Mouse (Mus musculus): ENCODE results near the gene 0610030E20Rik.

0610030E20Rik gene

GRCm38 (mm10) chr6:72346261-72346660, 856 bp upstream of the 0610030E20Rik start:
- DNase-seq (ENCODE audit: extremely low read depth, low read depth, low spot score) = no peak

DNA sequence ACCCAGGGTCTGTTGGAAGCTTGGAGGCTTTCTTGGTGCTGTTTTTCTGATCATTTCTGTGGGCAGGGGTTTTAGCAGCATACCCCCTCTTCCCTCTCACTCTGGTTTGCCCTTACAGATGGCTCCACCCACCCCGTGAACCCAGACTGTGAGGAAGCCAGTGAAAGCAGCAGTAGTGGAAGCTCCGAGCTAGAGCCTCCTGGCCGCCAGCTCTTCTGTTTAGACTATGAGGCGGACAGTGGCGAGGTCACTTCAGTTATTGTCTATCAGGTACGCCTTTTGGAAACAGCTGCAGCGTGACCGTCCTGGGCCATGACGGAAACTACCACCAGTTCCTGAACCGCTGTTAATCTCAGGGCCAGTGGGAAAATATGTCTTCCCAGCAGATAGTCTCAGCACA, 1.3 kb downstream of the 0610030E20Rik start:
- DNase-seq (ENCODE audit: extremely low read depth, low read depth, low spot score) = no peak

DNA sequence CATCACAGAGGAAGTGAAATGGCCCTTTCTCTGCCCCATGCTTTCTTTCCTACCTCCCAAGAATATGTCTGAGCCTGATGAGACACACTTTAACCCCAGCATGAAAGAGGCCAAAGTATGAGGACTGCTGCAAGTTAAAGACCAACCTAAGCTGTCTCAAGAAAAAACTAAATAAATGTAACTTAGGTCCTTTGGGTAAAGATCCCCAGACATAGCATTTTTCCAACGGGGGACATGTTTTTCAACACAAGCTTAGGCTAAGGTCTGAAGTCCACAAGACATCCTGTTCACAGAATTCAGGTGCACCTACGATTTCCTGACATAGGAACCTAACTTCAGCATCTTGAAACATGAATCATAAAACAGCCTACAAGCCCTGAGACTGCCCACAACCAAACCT, 3.1 kb downstream of the 0610030E20Rik start:
- no peak for DNase-seq (ENCODE audit: extremely low read depth, low read depth, low spot score)

GRCm38 (mm10) chr6:72352636-72353405, 5.7 kb downstream of the 0610030E20Rik start:
- no peak for DNase-seq (ENCODE audit: extremely low read depth, low read depth, low spot score)

DNA sequence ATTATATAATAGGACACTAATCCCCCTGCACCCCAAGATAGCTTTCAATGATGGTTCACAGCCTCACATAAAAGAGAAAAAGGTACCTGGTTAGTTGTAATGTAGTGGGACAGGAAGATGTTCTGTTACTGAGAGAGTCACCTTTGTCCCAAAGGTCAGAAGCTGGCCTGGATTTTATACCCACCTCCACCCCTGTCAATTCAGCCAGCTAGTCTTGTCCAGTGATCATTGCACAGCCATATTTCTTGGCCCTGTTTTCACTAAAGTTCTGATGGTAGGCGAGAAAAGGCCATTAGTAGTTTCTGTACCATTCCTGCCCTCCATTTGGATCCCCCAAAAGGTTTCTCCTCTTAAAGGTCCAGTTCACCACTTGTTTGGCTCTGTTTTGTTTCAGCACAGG, 6.9 kb downstream of the 0610030E20Rik start:
- DNase-seq (ENCODE audit: extremely low read depth, low read depth, low spot score) = no peak

DNA sequence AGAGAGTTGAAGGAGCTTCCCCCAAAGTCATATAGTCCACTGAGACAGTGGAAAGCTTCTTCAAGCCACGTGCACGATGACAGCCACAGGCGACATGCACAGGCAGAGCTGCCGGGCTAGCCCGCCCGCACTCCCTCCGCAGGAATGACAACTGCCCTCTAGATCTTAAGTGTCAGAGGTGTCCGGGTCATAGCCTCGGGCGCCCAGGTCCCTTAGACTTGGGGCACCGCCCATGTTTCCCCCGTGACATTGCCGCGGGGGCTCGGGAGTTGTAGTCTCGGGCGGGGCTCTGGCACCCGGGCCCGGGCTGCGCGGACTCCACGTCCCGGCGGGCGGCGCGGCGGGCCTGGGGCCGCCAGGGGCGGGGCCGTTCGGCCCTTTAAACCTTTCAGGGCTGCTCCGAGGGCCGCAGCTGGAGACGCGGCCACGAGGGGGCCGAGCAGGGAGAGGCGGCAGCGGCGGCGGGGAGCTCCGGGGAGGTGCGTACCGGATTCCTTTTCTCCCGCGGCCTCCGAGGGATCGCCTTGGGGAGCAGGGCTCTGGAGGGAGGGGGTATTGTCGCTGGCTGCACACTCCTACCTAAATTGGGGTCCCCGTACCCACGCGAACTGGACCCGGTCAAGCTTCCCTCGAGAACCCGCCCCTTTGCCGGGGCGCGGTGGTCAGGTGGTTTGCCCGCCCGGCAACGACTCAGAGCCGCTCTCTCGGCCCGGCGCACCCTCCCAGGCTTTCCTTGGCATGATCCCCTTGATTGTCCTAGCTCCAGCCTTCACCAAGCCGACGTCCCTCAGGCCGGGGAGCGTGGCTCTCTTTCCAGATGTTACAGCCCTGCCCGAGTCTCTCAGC, 8.2 kb downstream of the 0610030E20Rik start, which contains the start of gene Tmem150a:
Gene Tmem150a (plus strand): TSS at position 382 of the 846 bp plus-strand sequence.
- no peak for DNase-seq (ENCODE audit: extremely low read depth, low read depth, low spot score)

- no peak for DNase-seq (ENCODE audit: extremely low read depth, low read depth, low spot score)
Measured at GRCm38 (mm10) chr6:72356001-72356532, 8.9 kb downstream of the 0610030E20Rik start.

DNA sequence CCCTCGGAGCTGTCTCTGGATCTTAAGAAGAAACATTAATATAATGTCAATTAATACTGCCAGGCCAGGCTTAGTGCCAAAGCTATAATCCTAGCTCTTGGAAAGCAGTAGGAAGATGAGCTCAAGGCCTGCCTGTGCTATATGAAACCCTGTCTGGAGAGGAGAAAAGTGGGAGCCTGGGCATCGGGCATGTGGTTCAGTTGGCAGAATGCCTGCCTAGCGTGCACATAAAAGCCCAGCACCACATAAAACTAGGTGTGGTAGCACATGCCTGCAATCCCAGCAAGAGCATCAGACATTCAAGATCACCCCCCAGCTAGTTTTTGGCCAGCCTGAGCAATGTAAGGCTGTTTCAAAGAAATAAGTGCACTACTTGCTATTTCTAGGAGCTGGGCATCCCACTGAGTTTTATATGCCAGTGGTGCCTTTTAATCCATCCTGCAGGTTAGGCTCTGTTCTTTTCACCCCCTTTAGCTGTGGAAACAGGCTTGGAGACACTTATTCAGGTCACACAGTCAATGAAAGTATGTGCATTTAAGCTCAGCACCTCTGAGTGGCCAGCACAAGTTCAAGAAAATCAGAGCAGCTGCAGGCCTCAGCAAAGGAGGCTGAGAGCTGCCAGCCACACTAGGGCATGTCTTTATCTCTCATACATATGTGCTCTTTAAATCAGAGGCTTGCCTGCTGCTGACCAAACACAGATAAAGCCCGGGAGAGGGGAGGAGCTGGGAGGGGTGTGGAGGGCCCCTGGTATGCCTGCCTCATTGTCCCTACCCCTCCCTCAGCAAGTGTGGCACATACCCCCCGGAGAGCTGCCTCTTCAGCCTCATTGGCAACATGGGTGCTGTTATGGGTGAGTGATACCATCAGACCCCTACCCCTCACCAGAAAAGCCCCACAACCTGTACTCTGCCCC, 10.3 kb downstream of the 0610030E20Rik start:
- DNase-seq (ENCODE audit: extremely low read depth, low read depth, low spot score) = no peak

- no peak for DNase-seq (ENCODE audit: extremely low read depth, low read depth, low spot score)
Measured at GRCm38 (mm10) chr6:72358086-72358764, 11.1 kb downstream of the 0610030E20Rik start.

DNA sequence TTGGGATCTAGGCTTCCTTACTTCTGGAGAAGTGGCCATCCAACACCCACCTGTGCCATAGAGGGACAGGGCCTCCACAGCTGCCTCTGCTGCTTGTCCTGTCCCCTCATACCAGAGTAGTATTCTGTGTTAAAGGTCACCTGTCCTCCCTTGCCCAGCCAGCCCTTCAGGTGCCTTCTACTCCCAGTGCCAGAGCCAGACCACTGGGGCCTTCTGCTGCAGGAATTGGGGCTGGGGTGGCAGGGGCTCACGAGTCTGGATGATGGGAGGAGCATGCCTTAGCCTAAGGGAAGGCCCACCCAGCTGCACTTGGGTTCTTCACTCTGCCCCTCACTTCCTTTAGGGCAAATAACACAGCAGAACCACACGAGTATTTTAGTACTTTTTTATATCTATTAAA, 12.2 kb downstream of the 0610030E20Rik start:
- DNase-seq (ENCODE audit: extremely low read depth, low read depth, low spot score) = no peak

DNA sequence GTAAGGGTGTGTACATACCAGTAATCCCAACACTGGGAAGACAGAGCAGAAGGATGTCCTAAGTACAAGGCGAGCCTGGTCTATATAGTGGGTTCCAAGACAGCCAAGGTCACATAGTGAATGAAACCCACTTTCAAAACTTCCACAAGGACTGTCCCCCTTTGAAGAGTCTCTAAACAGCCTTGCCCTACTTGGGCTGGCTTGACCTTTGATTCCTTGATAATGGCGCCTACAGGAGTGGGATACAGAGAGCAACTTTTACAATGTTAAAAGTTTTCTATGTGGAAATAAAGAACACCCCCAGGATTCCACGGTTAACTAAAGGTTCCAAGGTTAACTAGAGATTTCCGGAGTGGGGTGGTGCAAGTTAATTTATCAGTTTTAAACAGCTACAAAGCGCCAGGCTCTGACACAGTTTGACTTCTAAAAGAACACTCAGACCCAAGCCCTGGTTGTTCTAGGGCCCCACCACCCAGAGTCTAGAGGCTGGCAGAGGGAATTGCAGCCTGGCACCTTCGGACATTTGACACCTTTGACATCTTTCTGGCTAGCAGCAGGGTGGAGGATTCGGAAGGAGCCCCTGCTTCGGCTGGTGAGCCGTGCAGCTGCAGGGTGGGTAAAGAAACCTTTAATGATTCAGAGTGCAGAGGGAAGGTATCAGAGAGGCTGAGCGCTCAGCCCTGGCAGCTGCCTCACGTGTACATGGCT, 12.9 kb downstream of the 0610030E20Rik start:
- DNase-seq (ENCODE audit: extremely low read depth, low read depth, low spot score) = no peak

- no peak for DNase-seq (ENCODE audit: extremely low read depth, low read depth, low spot score)
Measured at GRCm38 (mm10) chr6:72360599-72360935, 13.4 kb downstream of the 0610030E20Rik start.

DNA sequence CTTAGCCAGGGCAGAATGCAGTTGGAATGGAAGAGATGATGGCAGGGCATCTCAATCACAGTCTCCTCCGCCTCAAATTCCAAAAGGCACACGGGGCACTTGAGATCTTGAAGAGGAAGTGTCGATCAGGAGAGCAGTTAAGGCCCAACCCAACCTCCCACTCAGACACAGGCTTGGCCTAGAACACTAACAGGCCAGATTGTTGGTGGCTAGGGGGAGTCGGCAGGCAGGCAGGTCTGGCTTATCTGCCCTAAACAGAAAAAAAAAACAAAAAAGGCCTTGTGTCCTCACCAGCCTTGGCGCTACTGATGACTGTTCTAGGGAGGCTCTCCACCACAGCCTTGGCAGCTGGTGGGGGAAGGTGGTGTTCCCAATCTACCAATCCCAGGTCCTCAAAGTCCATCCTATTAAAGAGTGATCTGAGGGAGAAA, 14.0 kb downstream of the 0610030E20Rik start:
- no peak for DNase-seq (ENCODE audit: extremely low read depth, low read depth, low spot score)

DNA sequence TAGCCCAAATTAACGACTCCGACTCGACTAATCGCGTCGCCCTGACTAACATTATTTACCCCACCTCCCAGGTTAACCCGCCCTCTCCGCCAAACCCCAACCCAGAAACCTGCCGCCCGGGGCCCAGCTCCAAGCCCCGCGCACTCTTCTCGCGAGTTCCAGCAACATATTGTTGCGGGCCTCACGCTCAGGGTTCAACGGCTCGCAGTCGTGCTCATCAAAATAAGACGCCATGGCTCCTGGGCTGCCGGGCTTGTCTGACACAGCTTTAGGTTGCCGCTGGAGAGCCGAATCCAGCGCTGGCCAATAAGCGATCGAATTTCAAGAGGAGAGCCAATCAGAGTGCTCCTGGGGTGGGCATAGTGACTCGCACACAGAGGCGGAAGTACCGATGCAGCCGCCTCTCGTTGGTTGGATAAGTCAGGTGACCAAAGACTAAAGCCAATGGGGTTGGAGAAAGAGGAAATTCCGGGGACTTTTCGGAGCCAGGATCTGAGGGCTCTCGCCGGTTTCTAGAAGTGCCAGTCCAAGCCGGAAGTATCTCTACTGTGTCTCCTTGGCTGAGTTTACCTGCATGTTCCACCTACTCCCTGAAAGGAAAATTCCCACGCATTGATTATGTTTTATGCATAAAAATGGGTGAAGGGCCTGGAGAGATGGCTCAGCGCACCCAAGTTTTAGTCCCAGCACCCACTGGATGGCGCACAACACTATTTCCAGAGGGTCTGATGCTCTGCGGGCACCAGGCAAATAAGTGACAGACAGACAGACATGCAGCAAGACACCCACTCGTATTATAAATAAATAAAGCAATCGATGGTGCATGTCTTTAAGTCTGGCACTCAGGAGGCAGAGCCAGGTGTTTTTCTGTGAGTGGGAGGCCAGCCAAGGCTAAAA, 15.3 kb downstream of the 0610030E20Rik start:
- DNase-seq (ENCODE audit: extremely low read depth, low read depth, low spot score) = peak; percentile 93

DNA sequence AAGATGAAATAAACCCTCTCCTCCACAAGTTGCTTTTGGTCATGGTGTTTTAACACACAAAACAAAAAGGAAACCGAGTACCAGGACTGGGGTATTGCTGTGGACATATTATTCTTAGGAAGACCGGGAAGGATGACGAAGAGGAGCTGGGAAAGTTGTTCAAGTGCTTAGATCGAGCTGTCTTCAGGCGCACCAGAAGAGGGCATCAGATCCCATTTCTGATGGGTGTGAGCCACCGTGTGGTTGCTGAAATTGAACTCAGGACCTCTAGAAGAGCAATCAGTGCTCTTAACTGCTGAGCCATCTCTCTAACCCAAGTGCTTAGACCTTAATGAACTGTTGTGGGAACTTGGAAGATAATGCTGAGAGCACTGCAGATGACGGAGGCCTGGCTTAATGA, 16.9 kb downstream of the 0610030E20Rik start:
- DNase-seq (ENCODE audit: extremely low read depth, low read depth, low spot score) = no peak

DNA sequence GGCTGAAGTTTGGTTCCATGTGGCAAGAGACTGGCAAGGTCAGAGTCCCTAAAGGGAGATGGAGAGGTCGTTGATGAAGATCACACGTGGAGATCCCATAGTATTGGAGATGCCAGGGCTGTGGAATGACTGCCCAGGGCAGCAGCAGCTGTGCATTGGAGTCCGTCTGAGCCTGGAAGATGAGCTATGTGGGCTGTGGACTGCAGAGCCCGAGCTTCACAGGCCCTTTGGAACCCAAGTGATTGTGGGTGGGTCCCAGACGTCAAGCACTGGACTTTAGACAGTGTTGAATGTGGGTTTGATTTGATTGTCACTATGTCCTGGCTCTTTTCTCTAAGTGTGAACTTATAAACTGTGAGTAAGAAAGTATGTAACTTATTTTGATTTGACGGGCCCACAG, 17.9 kb downstream of the 0610030E20Rik start:
- DNase-seq (ENCODE audit: extremely low read depth, low read depth, low spot score) = no peak

- no peak for DNase-seq (ENCODE audit: extremely low read depth, low read depth, low spot score)
Measured at GRCm38 (mm10) chr6:72366304-72366703, 19.2 kb downstream of the 0610030E20Rik start.

- DNase-seq (ENCODE audit: extremely low read depth, low read depth, low spot score) = no peak
Measured at GRCm38 (mm10) chr6:72366844-72367443, 19.8 kb downstream of the 0610030E20Rik start, which contains the start of gene Rnf181. Gene Rnf181, minus strand, starts transcription at chr6:72366956.
